Mouse (Mus musculus) forebrain, postnatal 0 days (tissue): ENCODE results near the gene I0C0044D17Rik. TPM values are rescaled to one million over a fixed set of nuclear protein-coding genes. Genes with fewer than 3 reads are reported as not detected.
"Not testable (repeated sequence)": the region's sequence is repeated elsewhere in the genome, so short reads cannot be mapped to it uniquely, and the experiment has no call there.

Experiments used
- ATAC-seq: fragments of 200-750 bp; cut with Nextera tagmentation; 2 replicates; pipeline ENCODE4 v1.8.0; 2017; ENCODE audit warnings: mild to moderate bottlenecking, moderate library complexity
- DNase-seq: peaks from one replicate; pipeline ENCODE4 v3.0.0-alpha.2; 2015
- H3K27ac ChIP-seq: fragments of 300-500 bp; sonication (generic); 2 replicates; pipeline ENCODE4 v1.5.1; 2014; ENCODE audit warnings: low read depth, mild to moderate bottlenecking, antibody characterized with exemption, low read length, moderate library complexity, mixed read lengths
- H3K27me3 ChIP-seq: fragments of 300-500 bp; sonication (generic); 2 replicates; pipeline ENCODE4 v1.6.1; 2014; ENCODE audit warnings: mild to moderate bottlenecking, low read length, mixed read lengths; ENCODE audit not compliant: insufficient read depth
- H3K36me3 ChIP-seq: fragments of 300-500 bp; sonication (generic); 2 replicates; pipeline ENCODE4 v1.6.1; 2014; ENCODE audit warnings: mild to moderate bottlenecking, moderate library complexity; ENCODE audit not compliant: insufficient read depth
- H3K4me1 ChIP-seq: fragments of 300-500 bp; sonication (generic); 2 replicates; pipeline ENCODE4 v1.6.1; 2014; ENCODE audit warnings: antibody characterized with exemption; ENCODE audit not compliant: insufficient read depth
- H3K4me2 ChIP-seq: fragments of 300-500 bp; sonication (generic); 2 replicates; pipeline ENCODE4 v1.6.1; 2014; ENCODE audit warnings: low read depth, mild to moderate bottlenecking, moderate library complexity
- H3K4me3 ChIP-seq: fragments of 300-500 bp; sonication (generic); 2 replicates; pipeline ENCODE4 v1.5.1; 2014; ENCODE audit warnings: low read depth, low read length, mixed read lengths
- H3K9ac ChIP-seq: fragments of 300-500 bp; sonication (generic); 2 replicates; pipeline ENCODE4 v1.6.1; 2014; ENCODE audit warnings: mild to moderate bottlenecking
- H3K9me3 ChIP-seq: fragments of 300-500 bp; sonication (generic); 2 replicates; pipeline ENCODE4 v1.6.1; 2016; ENCODE audit warnings: low read length
- CTCF ChIP-seq: sonication (generic); IDR thresholded peaks from 2 replicates; pipeline ENCODE4 v1.5.1; 2016; ENCODE audit warnings: antibody characterized with exemption, control low read depth, low read depth
- WGBS: fragments of 180-500 bp; shearing (Covaris S2); extraction: QIAGEN DNeasy Blood & Tissue Kit; methylation state at CpG from one replicate; pipeline ENCODE4 v1.1.7; 2014; 5-methylcytosine and 5-hydroxymethylcytosine counted together
- polyA plus RNA-seq: library from polyadenylated mRNA; unstranded; fragments of >200 nt; fragmentation: Nextera tagmentation; extraction: Ambion mirVana; gene quantifications from 2 replicates; pipeline ENCODE4 v1.2.1, GENCODE M21; 2015
- total RNA-seq: library from RNA; depleted of rRNA; stranded (reverse); fragments of >200 nt; gene quantifications from 2 replicates; pipeline ENCODE4 v1.2.3, GENCODE M21; 2014

Gene I0C0044D17Rik
- total and polyA plus RNA-seq, 2 experiments from 2014 or later = not detected

GRCm38 (mm10) chr4:98853926-98854325 is 30.3 kb upstream of the I0C0044D17Rik start:
- Histone ChIP-seq H3K27ac (no peak overlapping the region), H3K4me2 (no peak overlapping the region), H3K36me3 (no peaks in the 10 kb centered on the region), H3K9ac (no peak overlapping the region), H3K4me1 (no peaks in the 10 kb centered on the region), H3K4me3 (no peak overlapping the region), H3K27me3 (no peaks in the 10 kb centered on the region), H3K9me3 (no peaks in the 10 kb centered on the region)
- ATAC-seq (no peak), DNase-seq (no peak)
- 93% methylated on average over 4 of the region's 4 CpGs for WGBS
- TF ChIP-seq CTCF = no peak

- not testable (repeated sequence) for H3K36me3 ChIP-seq, H3K27me3 ChIP-seq, H3K9ac ChIP-seq, H3K27ac ChIP-seq, H3K4me1 ChIP-seq, ATAC-seq, H3K9me3 ChIP-seq, DNase-seq, H3K4me3 ChIP-seq, H3K4me2 ChIP-seq
- WGBS = 82% methylated on average over 1 of the region's 1 CpGs
Measured at GRCm38 (mm10) chr4:98850485-98850884, 26.8 kb upstream of the I0C0044D17Rik start.

- Histone ChIP-seq H3K4me2 (no peak overlapping the region), H3K9ac (no peak overlapping the region), H3K27me3 (no peaks in the 10 kb centered on the region), H3K4me3 (no peak overlapping the region), H3K27ac (no peak overlapping the region), H3K9me3 (no peaks in the 10 kb centered on the region), H3K4me1 (no peaks in the 10 kb centered on the region), H3K36me3 (no peaks in the 10 kb centered on the region)
- no peak for ATAC-seq
- no peak for TF ChIP-seq CTCF
- 70% methylated on average over 6 of the region's 6 CpGs for WGBS
- no peak for DNase-seq
Measured at GRCm38 (mm10) chr4:98847120-98847885, 23.7 kb upstream of the I0C0044D17Rik start.

GRCm38 (mm10) chr4:98846396-98846795 is 22.8 kb upstream of the I0C0044D17Rik start:
- WGBS = 57% methylated on average over 3 of the region's 3 CpGs
- H3K4me2 ChIP-seq = no peak overlapping the region
- no peak for TF ChIP-seq CTCF

GRCm38 (mm10) chr4:98845687-98846125 is 22.1 kb upstream of the I0C0044D17Rik start:
- Histone ChIP-seq H3K4me2 (no peak overlapping the region), H3K9ac (no peak overlapping the region), H3K4me1 (no peaks in the 10 kb centered on the region), H3K9me3 (no peaks in the 10 kb centered on the region), H3K27ac (no peak overlapping the region), H3K36me3 (no peaks in the 10 kb centered on the region), H3K4me3 (no peak overlapping the region), H3K27me3 (no peaks in the 10 kb centered on the region)
- ATAC-seq = peak; percentile 92
- TF ChIP-seq CTCF = no peak
- no peak for DNase-seq
- whole genome bisulfite sequencing = 67% methylated on average over 8 of the region's 8 CpGs

More at GRCm38 (mm10) chr4:98846396-98846795, 22.8 kb upstream of the I0C0044D17Rik start:
- Histone ChIP-seq H3K9ac (no peak overlapping the region), H3K27me3 (no peaks in the 10 kb centered on the region), H3K27ac (no peak overlapping the region), H3K9me3 (no peaks in the 10 kb centered on the region), H3K4me1 (no peaks in the 10 kb centered on the region), H3K36me3 (no peaks in the 10 kb centered on the region), H3K4me3 (no peak overlapping the region)
- ATAC-seq (no peak), DNase-seq (no peak)

GRCm38 (mm10) chr4:98845201-98845600 is 21.6 kb upstream of the I0C0044D17Rik start:
- Histone ChIP-seq H3K27ac (no peak overlapping the region), H3K4me2 (no peak overlapping the region), H3K9ac (no peak overlapping the region), H3K4me3 (no peak overlapping the region), H3K9me3 (no peaks in the 10 kb centered on the region), H3K27me3 (no peaks in the 10 kb centered on the region), H3K4me1 (no peaks in the 10 kb centered on the region), H3K36me3 (no peaks in the 10 kb centered on the region)
- ATAC-seq (no peak), DNase-seq (no peak)
- TF ChIP-seq CTCF = no peak
- 83% methylated on average over 4 of the region's 4 CpGs for WGBS

GRCm38 (mm10) chr4:98843906-98844597 is 20.4 kb upstream of the I0C0044D17Rik start:
- no peak for DNase-seq
- Histone ChIP-seq H3K36me3 (no peaks in the 10 kb centered on the region), H3K4me3 (no peak overlapping the region), H3K4me1 (no peaks in the 10 kb centered on the region), H3K9me3 (no peaks in the 10 kb centered on the region), H3K27me3 (no peaks in the 10 kb centered on the region), H3K4me2 (no peak overlapping the region), H3K9ac (no peak overlapping the region), H3K27ac (no peak overlapping the region)
- no peak for TF ChIP-seq CTCF
- no peak for ATAC-seq
- WGBS = 88% methylated on average over 7 of the region's 7 CpGs

- H3K9ac ChIP-seq, H3K4me3 ChIP-seq, H3K36me3 ChIP-seq, DNase-seq, H3K9me3 ChIP-seq, H3K27me3 ChIP-seq, H3K27ac ChIP-seq, H3K4me2 ChIP-seq, ATAC-seq, H3K4me1 ChIP-seq: not testable (repeated sequence)
- 82% methylated on average over 6 of the region's 6 CpGs for WGBS
Measured at GRCm38 (mm10) chr4:98841251-98841650, 17.6 kb upstream of the I0C0044D17Rik start.
